Mouse (Mus musculus) right cerebral cortex, postnatal 36 days (tissue): Measurements from ENCODE around the gene Dedd2.

ENCODE experiments used
- DNase-seq, 2 experiments: peaks; one replicate each; pipeline ENCODE4 v3.0.0; 2022; ENCODE audit warnings: low spot score in 2 of 2, mixed read lengths in 1 of 2

The Dedd2 gene

GRCm38 (mm10) chr7:25218705-25219415, 1.6 kb downstream of the Dedd2 start:
- peak in 1 of 2 experiments; percentile 26 for DNase-seq

GRCm38 (mm10) chr7:25217653-25218395, 2.6 kb downstream of the Dedd2 start:
- no peak for DNase-seq

- DNase-seq = no peak
Measured at GRCm38 (mm10) chr7:25214172-25214571, 6.2 kb downstream of the Dedd2 start.

GRCm38 (mm10) chr7:25213099-25213498, 7.3 kb downstream of the Dedd2 start:
- DNase-seq = no peak

- DNase-seq = no peak
Measured at GRCm38 (mm10) chr7:25210482-25210881, 9.9 kb downstream of the Dedd2 start.

GRCm38 (mm10) chr7:25209161-25209622, 11.2 kb downstream of the Dedd2 start:
- no peak for DNase-seq

GRCm38 (mm10) chr7:25206094-25206830, 14.2 kb downstream of the Dedd2 start:
- DNase-seq = no peak

GRCm38 (mm10) chr7:25205355-25206093, 14.9 kb downstream of the Dedd2 start:
- no peak for DNase-seq

GRCm38 (mm10) chr7:25203624-25204023, 16.8 kb downstream of the Dedd2 start:
- DNase-seq = no peak

GRCm38 (mm10) chr7:25197384-25198018, 22.9 kb downstream of the Dedd2 start:
- no peak for DNase-seq

GRCm38 (mm10) chr7:25196107-25196506, 24.3 kb downstream of the Dedd2 start:
- DNase-seq = no peak

- no peak for DNase-seq
Measured at GRCm38 (mm10) chr7:25195148-25195547, 25.3 kb downstream of the Dedd2 start.

GRCm38 (mm10) chr7:25192110-25192509, 28.3 kb downstream of the Dedd2 start:
- no peak for DNase-seq

GRCm38 (mm10) chr7:25190806-25191205, 29.6 kb downstream of the Dedd2 start:
- DNase-seq = no peak

GRCm38 (mm10) chr7:25187662-25188650, 32.5 kb downstream of the Dedd2 start:
- DNase-seq = peak; percentile 68 to 69

- DNase-seq = no peak
Measured at GRCm38 (mm10) chr7:25184091-25184490, 36.3 kb downstream of the Dedd2 start.

- no peak for DNase-seq
Measured at GRCm38 (mm10) chr7:25181814-25182213, 38.6 kb downstream of the Dedd2 start.

GRCm38 (mm10) chr7:25181331-25181790, 39.1 kb downstream of the Dedd2 start:
- peak in 1 of 2 experiments; percentile 15 for DNase-seq

GRCm38 (mm10) chr7:25180512-25180911, 39.9 kb downstream of the Dedd2 start:
- DNase-seq = no peak
